Mouse (Mus musculus) R1 (cell line): ENCODE measurements around the gene Bloc1s1.

Experiments used
- DNase-seq: peaks from one replicate; pipeline ENCODE4 v3.0.0-alpha.2; 2018; ENCODE audit warnings: low read depth, low spot score

The Bloc1s1 gene

GRCm38 (mm10) chr10:128931441-128931840, 7.6 kb upstream of the Bloc1s1 start:
- no peak for DNase-seq

- DNase-seq, result no peak
Measured at GRCm38 (mm10) chr10:128929638-128930378, 6.0 kb upstream of the Bloc1s1 start.

GRCm38 (mm10) chr10:128928356-128928755, 4.5 kb upstream of the Bloc1s1 start:
- no peak for DNase-seq

- DNase-seq, result peak; percentile 89
Measured at GRCm38 (mm10) chr10:128923013-128923691, 683 bp downstream of the Bloc1s1 start.

- no peak for DNase-seq
Measured at GRCm38 (mm10) chr10:128922822-128923012, 1.1 kb downstream of the Bloc1s1 start, which contains the start of gene Rdh5. Rdh5 (minus strand) TSS chr10:128922888.

GRCm38 (mm10) chr10:128921883-128922821, 1.7 kb downstream of the Bloc1s1 start:
- no peak for DNase-seq

GRCm38 (mm10) chr10:128921251-128921650, 2.6 kb downstream of the Bloc1s1 start:
- DNase-seq, result no peak

GRCm38 (mm10) chr10:128920736-128921161, 3.1 kb downstream of the Bloc1s1 start:
- peak; percentile 69 for DNase-seq

GRCm38 (mm10) chr10:128919966-128920365, 3.9 kb downstream of the Bloc1s1 start:
- DNase-seq, result no peak

GRCm38 (mm10) chr10:128919203-128919631, 4.6 kb downstream of the Bloc1s1 start:
- DNase-seq, result no peak

GRCm38 (mm10) chr10:128918246-128918645, 5.6 kb downstream of the Bloc1s1 start:
- DNase-seq, result no peak

GRCm38 (mm10) chr10:128917400-128917799, 6.4 kb downstream of the Bloc1s1 start:
- DNase-seq, result no peak

- DNase-seq, result no peak
Measured at GRCm38 (mm10) chr10:128916665-128917064, 7.2 kb downstream of the Bloc1s1 start.

- no peak for DNase-seq
Measured at GRCm38 (mm10) chr10:128915550-128915949, 8.3 kb downstream of the Bloc1s1 start.

- no peak for DNase-seq
Measured at GRCm38 (mm10) chr10:128913696-128914095, 10.1 kb downstream of the Bloc1s1 start.

GRCm38 (mm10) chr10:128913219-128913618, 10.6 kb downstream of the Bloc1s1 start:
- peak; percentile 94 for DNase-seq

GRCm38 (mm10) chr10:128912791-128913190, 11.0 kb downstream of the Bloc1s1 start:
- DNase-seq, result no peak

GRCm38 (mm10) chr10:128912268-128912667, 11.6 kb downstream of the Bloc1s1 start:
- DNase-seq, result no peak

GRCm38 (mm10) chr10:128911430-128911829, 12.4 kb downstream of the Bloc1s1 start:
- no peak for DNase-seq

GRCm38 (mm10) chr10:128910066-128910841, 13.6 kb downstream of the Bloc1s1 start:
- peak; percentile 56 for DNase-seq

GRCm38 (mm10) chr10:128909567-128910028, 14.2 kb downstream of the Bloc1s1 start:
- peak; percentile 87 for DNase-seq
